Mouse (Mus musculus): ENCODE results near the gene Tubd1. TPM values are rescaled to one million over a fixed set of nuclear protein-coding genes. Genes with fewer than 3 reads are reported as not detected.

Tubd1 gene
- polyA plus RNA-seq, 1 experiment from 2014 or later: 7.7 TPM

DNA sequence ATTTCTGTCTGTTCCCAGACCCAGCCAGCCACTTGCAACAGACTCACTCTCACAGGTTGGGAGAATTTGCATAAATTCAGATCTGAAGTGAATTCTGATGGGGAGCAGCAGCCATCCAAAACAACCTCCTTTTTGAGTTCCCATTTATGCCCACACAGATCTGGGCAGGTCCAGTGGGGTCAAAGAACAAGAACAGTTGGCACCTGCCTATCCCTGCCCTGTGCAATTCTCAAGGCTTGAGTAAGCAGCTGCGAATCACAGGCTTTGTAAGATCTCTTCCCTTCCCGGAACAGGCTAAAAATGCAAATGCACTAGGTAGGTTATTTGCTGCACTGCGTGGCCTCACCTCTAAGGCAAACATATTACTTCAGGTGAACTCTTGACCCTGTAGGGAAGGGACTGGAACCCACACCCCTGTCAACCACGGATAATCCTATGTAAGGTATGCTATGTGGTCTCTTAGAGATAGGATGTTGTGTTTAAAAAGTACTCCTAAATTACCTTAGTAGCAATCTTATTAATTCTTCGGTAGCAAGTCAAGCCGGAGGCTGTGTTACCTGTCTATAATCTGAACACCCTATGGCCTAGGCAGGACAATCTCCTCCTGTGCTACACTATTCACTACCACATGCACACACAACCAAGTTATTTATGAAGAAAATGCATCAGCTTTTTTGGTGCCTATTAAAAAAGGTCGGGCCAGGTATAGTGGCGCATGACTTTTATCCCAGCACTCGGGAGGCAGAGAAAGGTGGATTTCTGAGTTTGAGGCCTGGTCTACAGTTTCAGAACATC lies 35.7 kb downstream of the Tubd1 start:
- H3K4me2 ChIP-seq (ENCODE audit: low read length): no peak overlapping the region
- ATAC-seq: no peak
- WGBS: 89% methylated on average over 9 of the region's 9 CpGs
- no peaks in the 10 kb centered on the region for H3K27me3 ChIP-seq (replicated peaks; ENCODE audit: control insufficient read depth, insufficient read depth, low read length)
- no peak overlapping the region for H3K27ac ChIP-seq (ENCODE audit: low read depth, low read length)
- H3K36me3 ChIP-seq (ENCODE audit: control insufficient read depth, insufficient read depth, low read length): no peaks in the 10 kb centered on the region
- no peaks in the 10 kb centered on the region for H3K9me3 ChIP-seq (ENCODE audit: control insufficient read depth, low read length)
- H3K9ac ChIP-seq (ENCODE audit: low read depth, low read length): no peak overlapping the region
- H3K4me3 ChIP-seq (ENCODE audit: low read length): no peak overlapping the region
- no peaks in the 10 kb centered on the region for H3K4me1 ChIP-seq (ENCODE audit: control insufficient read depth, insufficient read depth, low read depth, low read length)

DNA sequence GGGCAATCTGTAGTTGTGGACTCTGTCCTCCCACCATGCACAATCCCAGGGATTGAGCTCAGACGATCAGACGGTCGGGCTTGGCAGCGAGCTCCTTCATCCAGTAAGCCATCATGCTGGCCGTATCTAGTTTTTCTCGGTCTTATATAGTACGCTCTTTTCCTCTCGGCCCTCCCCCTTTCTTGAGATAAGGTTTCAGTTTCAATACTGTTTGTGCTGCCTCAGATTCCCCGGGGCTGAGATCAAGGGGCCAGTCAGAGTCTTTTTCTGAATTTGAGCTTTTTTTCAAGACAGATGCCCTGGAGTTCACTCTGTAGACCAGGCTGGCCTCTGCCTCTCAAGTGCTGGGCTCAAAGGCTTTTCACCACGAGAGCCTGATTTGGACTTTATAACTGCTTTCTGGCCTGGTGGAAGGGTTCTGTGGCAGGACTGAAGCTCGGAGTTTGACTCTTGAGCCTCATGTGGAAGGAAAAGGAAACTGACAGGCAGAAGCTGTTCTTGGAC lies 36.5 kb downstream of the Tubd1 start:
- Histone ChIP-seq H3K4me1 (ENCODE audit: control insufficient read depth, insufficient read depth, low read depth, low read length) (no peaks in the 10 kb centered on the region), H3K4me3 (ENCODE audit: low read length) (no peak overlapping the region), H3K4me2 (ENCODE audit: low read length) (no peak overlapping the region), H3K27me3 (replicated peaks; ENCODE audit: control insufficient read depth, insufficient read depth, low read length) (no peaks in the 10 kb centered on the region), H3K27ac (ENCODE audit: low read depth, low read length) (no peak overlapping the region), H3K9me3 (ENCODE audit: control insufficient read depth, low read length) (no peaks in the 10 kb centered on the region), H3K9ac (ENCODE audit: low read depth, low read length) (no peak overlapping the region), H3K36me3 (ENCODE audit: control insufficient read depth, insufficient read depth, low read length) (no peaks in the 10 kb centered on the region)
- ATAC-seq: no peak
- WGBS: 77% methylated on average over 11 of the region's 11 CpGs

DNA sequence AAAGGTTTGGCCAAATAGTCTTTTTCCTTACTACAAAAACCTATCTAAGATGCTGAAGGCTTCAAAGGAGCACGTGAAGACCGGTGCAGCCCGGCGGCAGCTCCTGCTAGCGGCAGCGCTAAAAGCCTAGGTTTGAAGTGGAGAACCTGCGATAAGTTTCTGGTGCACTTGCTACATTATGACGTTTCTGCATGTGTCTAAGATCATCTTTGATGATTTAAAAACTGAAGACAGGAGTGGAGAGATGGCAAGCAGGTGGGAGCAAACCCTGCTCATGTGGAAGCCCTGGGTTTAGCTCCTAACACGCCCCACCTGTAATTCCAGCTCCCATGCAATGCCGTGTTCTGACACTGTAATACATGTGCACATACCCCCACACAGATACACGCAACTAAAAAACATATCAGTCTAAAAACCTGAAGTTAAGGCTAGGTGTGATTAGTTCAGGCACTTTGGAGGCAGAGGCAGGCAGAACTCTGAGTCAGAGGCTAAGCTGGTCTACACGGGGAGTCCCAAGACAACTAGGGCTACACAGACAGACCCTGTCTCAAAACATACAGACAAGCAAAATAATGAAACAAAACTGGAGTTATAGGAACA lies 37.3 kb downstream of the Tubd1 start:
- Histone ChIP-seq H3K27me3 (replicated peaks; ENCODE audit: control insufficient read depth, insufficient read depth, low read length) (no peaks in the 10 kb centered on the region), H3K36me3 (ENCODE audit: control insufficient read depth, insufficient read depth, low read length) (no peaks in the 10 kb centered on the region), H3K9me3 (ENCODE audit: control insufficient read depth, low read length) (no peaks in the 10 kb centered on the region), H3K4me1 (ENCODE audit: control insufficient read depth, insufficient read depth, low read depth, low read length) (no peaks in the 10 kb centered on the region), H3K27ac (ENCODE audit: low read depth, low read length) (no peak overlapping the region), H3K4me3 (ENCODE audit: low read length) (no peak overlapping the region), H3K4me2 (ENCODE audit: low read length) (no peak overlapping the region), H3K9ac (ENCODE audit: low read depth, low read length) (no peak overlapping the region)
- no peak for ATAC-seq
- 91% methylated on average over 12 of the region's 12 CpGs for WGBS

DNA sequence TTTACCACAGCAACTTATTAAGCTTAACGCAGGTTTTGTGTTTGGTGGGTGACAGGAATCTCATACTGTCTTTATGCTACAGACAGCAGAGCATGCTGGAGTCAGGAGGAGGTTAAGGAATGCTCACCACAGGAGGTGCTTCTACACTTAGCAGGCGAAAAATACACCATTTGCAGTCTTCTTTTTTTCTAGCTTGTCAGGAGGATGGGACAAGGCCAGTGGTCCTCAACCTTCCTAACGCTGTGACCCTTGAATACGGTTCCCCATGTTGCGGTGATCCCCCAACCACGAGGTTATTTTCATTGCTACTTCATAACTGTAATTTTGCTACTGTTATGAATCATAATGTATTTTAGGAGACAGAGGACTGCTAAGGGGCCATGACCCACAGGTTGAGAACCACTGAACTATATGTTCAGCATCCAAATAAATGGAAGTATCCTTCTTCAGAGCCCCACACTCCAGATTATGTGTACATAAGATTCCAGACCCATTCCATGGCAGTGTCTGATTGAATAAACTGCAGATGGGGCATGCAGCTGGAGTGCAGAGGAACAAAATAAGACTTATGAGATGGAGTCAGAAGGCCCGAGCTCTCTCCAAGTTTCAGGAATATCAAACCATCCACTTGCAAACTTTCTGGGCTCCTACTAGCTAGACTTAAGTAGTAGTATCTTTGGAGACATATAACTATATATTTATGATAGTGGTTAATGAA lies 37.9 kb downstream of the Tubd1 start:
- no peak overlapping the region for H3K4me3 ChIP-seq (ENCODE audit: low read length)
- no peaks in the 10 kb centered on the region for H3K9me3 ChIP-seq (ENCODE audit: control insufficient read depth, low read length)
- H3K4me1 ChIP-seq (ENCODE audit: control insufficient read depth, insufficient read depth, low read depth, low read length): no peaks in the 10 kb centered on the region
- no peaks in the 10 kb centered on the region for H3K27me3 ChIP-seq (replicated peaks; ENCODE audit: control insufficient read depth, insufficient read depth, low read length)
- no peaks in the 10 kb centered on the region for H3K36me3 ChIP-seq (ENCODE audit: control insufficient read depth, insufficient read depth, low read length)
- H3K27ac ChIP-seq (ENCODE audit: low read depth, low read length): no peak overlapping the region
- H3K9ac ChIP-seq (ENCODE audit: low read depth, low read length): no peak overlapping the region
- H3K4me2 ChIP-seq (ENCODE audit: low read length): no peak overlapping the region
- WGBS: 89% methylated on average over 7 of the region's 7 CpGs
- no peak for ATAC-seq

DNA sequence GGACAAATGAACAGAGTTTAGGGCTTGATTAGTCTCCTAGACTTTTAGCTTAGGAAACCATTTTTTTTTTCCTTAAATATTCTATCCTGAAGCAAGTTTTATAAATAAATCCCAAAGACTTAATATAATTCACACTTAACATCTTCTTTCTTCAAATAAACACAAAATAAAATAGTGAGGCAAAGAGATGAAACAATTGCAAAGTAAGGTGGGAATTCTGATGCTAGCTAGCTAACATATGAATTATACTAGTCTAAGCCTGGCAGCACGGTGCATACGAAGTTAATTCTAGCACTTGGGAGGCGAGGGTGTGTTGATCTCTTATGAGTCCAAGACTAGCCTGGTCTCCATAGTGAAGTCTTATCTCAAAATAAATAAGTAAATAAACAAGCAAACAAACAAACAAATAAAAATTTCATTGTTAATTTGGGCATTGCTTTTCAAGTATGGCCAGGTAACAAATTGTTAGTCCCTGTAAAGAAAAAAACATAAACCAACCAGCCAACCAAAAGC lies 38.6 kb downstream of the Tubd1 start:
- Histone ChIP-seq H3K9ac (ENCODE audit: low read depth, low read length) (no peak overlapping the region), H3K36me3 (ENCODE audit: control insufficient read depth, insufficient read depth, low read length) (no peaks in the 10 kb centered on the region), H3K27me3 (replicated peaks; ENCODE audit: control insufficient read depth, insufficient read depth, low read length) (no peaks in the 10 kb centered on the region), H3K4me2 (ENCODE audit: low read length) (no peak overlapping the region), H3K9me3 (ENCODE audit: control insufficient read depth, low read length) (no peaks in the 10 kb centered on the region), H3K27ac (ENCODE audit: low read depth, low read length) (no peak overlapping the region), H3K4me1 (ENCODE audit: control insufficient read depth, insufficient read depth, low read depth, low read length) (no peaks in the 10 kb centered on the region), H3K4me3 (ENCODE audit: low read length) (no peak overlapping the region)
- ATAC-seq: no peak
- 94% methylated on average over 3 of the region's 3 CpGs for WGBS

DNA sequence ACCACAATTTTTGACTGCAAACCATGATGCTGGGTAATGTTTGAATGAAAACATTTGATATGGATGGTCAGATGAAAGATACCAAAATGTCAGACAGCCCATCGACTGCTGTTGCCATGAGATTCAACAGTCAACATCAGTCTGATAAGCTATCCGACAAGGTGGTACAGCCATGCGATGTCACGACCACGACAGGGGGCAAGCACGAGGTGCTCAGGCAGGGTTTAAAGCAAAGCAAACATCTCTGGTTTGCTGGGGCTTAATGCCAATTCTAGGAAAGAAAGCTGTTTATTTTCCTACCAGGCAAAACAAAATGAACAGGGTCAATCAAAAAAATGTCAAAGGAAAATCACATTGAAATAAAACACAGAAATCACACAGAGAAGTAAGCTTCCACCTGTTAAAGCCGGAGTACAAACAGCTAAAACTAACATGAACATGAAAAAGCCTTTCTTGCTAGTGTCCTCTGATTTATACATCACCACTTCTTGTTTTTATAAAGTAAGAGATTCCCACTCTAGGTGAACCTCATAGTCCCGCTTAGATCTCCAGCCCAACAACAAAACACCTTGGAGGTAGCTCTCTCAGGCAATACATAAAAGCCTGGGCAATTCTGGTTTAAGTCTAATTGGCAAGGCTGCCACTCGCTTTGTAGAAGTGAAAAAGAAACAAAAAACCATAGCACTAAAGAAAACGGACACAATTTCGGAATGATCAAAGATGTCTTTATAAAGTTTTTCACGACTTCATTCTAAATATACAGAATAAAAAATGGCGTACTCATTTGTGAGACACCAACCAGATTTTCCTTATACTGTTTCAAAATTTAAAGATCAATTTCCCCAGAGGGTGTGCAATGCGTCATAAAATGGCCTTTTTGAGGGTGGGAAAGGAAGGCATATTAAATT lies 39.5 kb downstream of the Tubd1 start:
- ATAC-seq: no peak
- 91% methylated on average over 14 of the region's 14 CpGs for WGBS

DNA sequence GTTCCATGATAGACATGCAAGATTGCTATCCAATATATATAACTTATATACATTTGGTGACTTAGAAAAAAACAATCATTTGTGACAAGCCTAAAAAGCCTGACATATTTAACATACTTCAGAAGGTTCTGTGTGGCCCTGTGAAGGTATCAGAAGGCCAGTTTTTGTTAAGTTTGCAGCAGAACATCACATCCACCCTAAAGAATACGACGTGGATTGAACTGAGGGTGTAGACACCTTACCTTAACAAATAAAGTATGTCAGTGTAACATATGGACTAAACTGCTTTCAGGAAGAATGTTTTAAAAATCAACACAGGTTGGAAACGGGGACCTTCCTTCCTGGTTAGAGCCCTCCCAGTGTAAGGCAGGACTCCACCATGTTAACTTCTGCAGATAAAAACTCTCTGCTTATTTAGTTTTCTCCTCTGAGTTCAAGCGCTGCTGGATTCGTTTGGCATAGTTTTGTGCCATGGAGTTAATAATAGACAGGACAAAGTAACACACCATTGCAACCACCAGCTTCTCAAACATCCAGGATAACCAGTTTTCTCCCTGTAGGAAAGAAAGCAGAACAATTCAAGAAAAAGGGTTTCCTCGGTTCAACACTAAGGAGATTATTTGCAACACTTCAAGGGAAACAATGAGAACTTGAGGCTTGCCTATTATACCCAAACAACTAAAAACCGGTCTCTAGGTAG lies 40.3 kb downstream of the Tubd1 start:
- no peak overlapping the region for H3K27ac ChIP-seq (ENCODE audit: low read depth, low read length)
- H3K4me1 ChIP-seq (ENCODE audit: control insufficient read depth, insufficient read depth, low read depth, low read length): no peaks in the 10 kb centered on the region
- no peak overlapping the region for H3K9ac ChIP-seq (ENCODE audit: low read depth, low read length)
- no peaks in the 10 kb centered on the region for H3K36me3 ChIP-seq (ENCODE audit: control insufficient read depth, insufficient read depth, low read length)
- no peak overlapping the region for H3K4me3 ChIP-seq (ENCODE audit: low read length)
- no peak overlapping the region for H3K4me2 ChIP-seq (ENCODE audit: low read length)
- H3K9me3 ChIP-seq (ENCODE audit: control insufficient read depth, low read length): no peaks in the 10 kb centered on the region
- no peak for ATAC-seq
- 79% methylated on average over 7 of the region's 7 CpGs for WGBS
- H3K27me3 ChIP-seq (replicated peaks; ENCODE audit: control insufficient read depth, insufficient read depth, low read length): no peaks in the 10 kb centered on the region

More for the DNA sequence above, 39.5 kb downstream of the Tubd1 start:
- no peaks in the 10 kb centered on the region for H3K27me3 ChIP-seq (replicated peaks; ENCODE audit: control insufficient read depth, insufficient read depth, low read length)
- H3K4me3 ChIP-seq (ENCODE audit: low read length): no peak overlapping the region
- no peak overlapping the region for H3K9ac ChIP-seq (ENCODE audit: low read depth, low read length)
- no peaks in the 10 kb centered on the region for H3K36me3 ChIP-seq (ENCODE audit: control insufficient read depth, insufficient read depth, low read length)
- H3K27ac ChIP-seq (ENCODE audit: low read depth, low read length): no peak overlapping the region
- H3K4me2 ChIP-seq (ENCODE audit: low read length): no peak overlapping the region
- H3K9me3 ChIP-seq (ENCODE audit: control insufficient read depth, low read length): no peaks in the 10 kb centered on the region
- H3K4me1 ChIP-seq (ENCODE audit: control insufficient read depth, insufficient read depth, low read depth, low read length): no peaks in the 10 kb centered on the region

DNA sequence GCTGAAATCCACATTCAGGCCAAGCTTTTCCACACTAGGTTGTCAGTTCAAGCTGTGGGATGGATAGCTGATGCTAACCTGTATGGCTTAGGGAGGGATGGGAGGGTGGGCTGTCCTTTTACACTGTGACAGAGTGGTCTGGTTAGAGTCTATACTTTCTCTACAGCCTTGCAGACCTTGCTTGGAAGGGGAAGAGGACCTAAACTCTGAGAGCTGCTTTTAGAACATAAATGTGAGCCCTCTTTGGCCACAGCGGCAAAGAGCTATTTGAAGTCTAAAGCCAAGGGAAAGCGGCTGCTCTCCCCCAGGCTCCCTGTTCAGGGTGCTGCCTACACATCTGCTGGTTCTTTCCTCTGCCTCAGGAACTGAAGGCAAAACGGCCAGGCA lies 40.8 kb downstream of the Tubd1 start:
- Histone ChIP-seq H3K4me2 (ENCODE audit: low read length) (no peak overlapping the region), H3K9me3 (ENCODE audit: control insufficient read depth, low read length) (no peaks in the 10 kb centered on the region), H3K4me3 (ENCODE audit: low read length) (no peak overlapping the region), H3K4me1 (ENCODE audit: control insufficient read depth, insufficient read depth, low read depth, low read length) (no peaks in the 10 kb centered on the region), H3K27ac (ENCODE audit: low read depth, low read length) (no peak overlapping the region), H3K9ac (ENCODE audit: low read depth, low read length) (no peak overlapping the region), H3K27me3 (replicated peaks; ENCODE audit: control insufficient read depth, insufficient read depth, low read length) (no peaks in the 10 kb centered on the region), H3K36me3 (ENCODE audit: control insufficient read depth, insufficient read depth, low read length) (no peaks in the 10 kb centered on the region)
- 58% methylated on average over 3 of the region's 3 CpGs for WGBS
- no peak for ATAC-seq
